In the genomic region with DNA sequence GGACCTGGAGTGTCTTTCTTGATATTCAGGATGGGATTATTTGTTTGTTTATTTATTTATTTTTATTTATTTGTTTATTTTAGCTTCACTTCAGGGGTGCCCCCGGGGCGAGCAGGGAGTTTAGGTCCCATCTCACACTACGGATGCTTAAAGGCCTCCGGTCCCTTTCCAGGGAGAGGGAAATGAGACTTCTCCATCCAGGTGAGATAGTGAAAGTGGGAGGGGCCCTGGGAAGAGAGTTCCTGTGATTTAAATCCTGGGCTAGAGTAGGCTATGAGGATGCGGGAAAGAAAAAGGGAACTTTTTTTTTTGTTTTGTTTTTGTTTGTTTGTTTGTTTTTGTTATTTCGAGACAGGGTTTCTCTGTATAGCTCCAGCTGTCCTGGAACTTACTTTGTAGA, we compare ENCODE assay signal across 7 mouse cellular contexts. TPM values are rescaled to one million over a fixed set of nuclear protein-coding genes. Genes with fewer than 3 reads are reported as not detected.
DNase-seq lines count a peak whose midpoint lies in the region; ATAC-seq and TF ChIP-seq lines count a peak whose summit lies in the region.

No protein-coding gene starts in this region.

- H3K9ac ChIP-seq in neural tube, embryonic 11.5 days (ENCODE audit: low read length) = peak overlapping the region; percentile 1; the same call in 1 of the 2 replicates
- H3K9ac ChIP-seq in forebrain, embryonic 14.5 days (ENCODE audit: low read length) = peak overlapping the region; percentile 61
- peak overlapping the region; percentile 70 for H3K9ac ChIP-seq in liver, adult 2 months (ENCODE audit: low read depth, low read length)
- H3K9ac ChIP-seq in stomach, embryonic 16.5 days (ENCODE audit: low read length) = peak overlapping the region; percentile 74

- no peaks in the 10 kb centered on the region for H3K36me3 ChIP-seq in neural tube, embryonic 11.5 days (ENCODE audit: control insufficient read depth, insufficient read depth, low read length)
- 0 out of 2 replicates have a peak, but pooled peaks cover 2% of the 10 kb centered on the region for H3K36me3 ChIP-seq in forebrain, embryonic 14.5 days (ENCODE audit: control insufficient read depth, insufficient read depth, low read length)
- peaks cover 7% of the 10 kb centered on the region; the same call in 1 of the 2 replicates for H3K36me3 ChIP-seq in liver, adult 2 months (ENCODE audit: control insufficient read depth, insufficient read depth, low read length)
- no peaks in the 10 kb centered on the region for H3K36me3 ChIP-seq in stomach, embryonic 16.5 days (ENCODE audit: control insufficient read depth, insufficient read depth, low read length)

- TF ChIP-seq POLR2A in liver, adult 2 months (IDR thresholded peaks at IDR 0.05; ENCODE audit: extremely low read depth, insufficient read depth, low read length) = no peak

- no peak for DNase-seq in neural tube, embryonic 11.5 days (ENCODE audit: low spot score)
- DNase-seq in neural tube, embryonic 10.5 days (ENCODE audit: extremely low spot score, low spot score) = no peak
- DNase-seq in forebrain, embryonic 14.5 days (ENCODE audit: low spot score) = no peak
- no peak for DNase-seq in liver, adult 2 months (ENCODE audit: extremely low read depth, low read depth, low spot score)
- no peak for DNase-seq in adrenal gland, adult 2 months

- no peaks in the 10 kb centered on the region; the same call in 1 of the 2 replicates for H3K79me2 ChIP-seq in liver, adult 2 months (ENCODE audit: control insufficient read depth, insufficient read depth, low read length)

- ATAC-seq in neural tube, embryonic 11.5 days (ENCODE audit: insufficient read depth, low FRiP score, low TSS enrichment) = no peak
- ATAC-seq in forebrain, embryonic 14.5 days = peak; percentile 24; the same call in 1 of the 2 replicates
- no peak for ATAC-seq in stomach, embryonic 16.5 days (ENCODE audit: insufficient read depth, low FRiP score)
- ATAC-seq in monocyte, adult 5-6 weeks (replicated peaks; ENCODE audit: insufficient number of reproducible peaks, low FRiP score, low TSS enrichment, poor library complexity, severe bottlenecking) = no peak

- 42% methylated on average over 6 of the region's 6 CpGs for WGBS in neural tube, embryonic 11.5 days
- 31% methylated on average over 6 of the region's 6 CpGs for WGBS in forebrain, embryonic 14.5 days
- 13% methylated on average over 6 of the region's 6 CpGs for WGBS in liver, adult 2 months
- 19% methylated on average over 6 of the region's 6 CpGs for WGBS in stomach, embryonic 16.5 days

- H3K4me2 ChIP-seq in neural tube, embryonic 11.5 days (ENCODE audit: low read depth) = peak overlapping the region; percentile 41
- H3K4me2 ChIP-seq in forebrain, embryonic 14.5 days (ENCODE audit: low read length) = peak overlapping the region; percentile 63
- H3K4me2 ChIP-seq in stomach, embryonic 16.5 days (ENCODE audit: low read depth, low read length) = peak overlapping the region; percentile 74

- no peak overlapping the region for H3K27ac ChIP-seq in neural tube, embryonic 11.5 days (ENCODE audit: low read depth, low read length)
- no peak overlapping the region for H3K27ac ChIP-seq in forebrain, embryonic 14.5 days (ENCODE audit: low read depth, low read length)
- peak overlapping the region; percentile 53; the same call in 1 of the 2 replicates for H3K27ac ChIP-seq in liver, adult 2 months (replicated peaks; ENCODE audit: insufficient read depth, low read depth, low read length)
- H3K27ac ChIP-seq in stomach, embryonic 16.5 days (ENCODE audit: low read length) = peak overlapping the region; percentile 76

- no peaks in the 10 kb centered on the region for H3K9me3 ChIP-seq in neural tube, embryonic 11.5 days (ENCODE audit: control insufficient read depth, low read length)
- no peaks in the 10 kb centered on the region for H3K9me3 ChIP-seq in forebrain, embryonic 14.5 days (replicated peaks; ENCODE audit: control insufficient read depth, low read length)
- H3K9me3 ChIP-seq in stomach, embryonic 16.5 days (replicated peaks; ENCODE audit: control insufficient read depth, low read length) = no peaks in the 10 kb centered on the region

- no peaks in the 10 kb centered on the region for H3K4me1 ChIP-seq in neural tube, embryonic 11.5 days (ENCODE audit: control insufficient read depth, insufficient read depth, low read length)
- H3K4me1 ChIP-seq in forebrain, embryonic 14.5 days (ENCODE audit: control insufficient read depth, insufficient read depth, low read length) = peaks cover 2% of the 10 kb centered on the region; the same call in 1 of the 2 replicates
- peaks cover 9% of the 10 kb centered on the region for H3K4me1 ChIP-seq in liver, adult 2 months (ENCODE audit: control insufficient read depth, insufficient read depth, low read length)
- peaks cover 13% of the 10 kb centered on the region for H3K4me1 ChIP-seq in stomach, embryonic 16.5 days (ENCODE audit: control insufficient read depth, insufficient read depth, low read length)

- H3K4me3 ChIP-seq in neural tube, embryonic 11.5 days (ENCODE audit: low read depth, low read length) = peak overlapping the region; percentile 30
- peak overlapping the region; percentile 41 for H3K4me3 ChIP-seq in forebrain, embryonic 14.5 days (ENCODE audit: low read depth, low read length)
- peak overlapping the region; percentile 68 for H3K4me3 ChIP-seq in liver, adult 2 months (ENCODE audit: insufficient read depth, low read depth, low read length)
- H3K4me3 ChIP-seq in stomach, embryonic 16.5 days (replicated peaks; ENCODE audit: low read length) = peak overlapping the region; percentile 64

- no peaks in the 10 kb centered on the region for H3K27me3 ChIP-seq in neural tube, embryonic 11.5 days (ENCODE audit: control insufficient read depth, insufficient read depth, low read length)
- H3K27me3 ChIP-seq in forebrain, embryonic 14.5 days (replicated peaks; ENCODE audit: control insufficient read depth, insufficient read depth, low read length) = no peaks in the 10 kb centered on the region
- no peaks in the 10 kb centered on the region for H3K27me3 ChIP-seq in liver, adult 2 months (ENCODE audit: control insufficient read depth, insufficient read depth, low read length)
- H3K27me3 ChIP-seq in stomach, embryonic 16.5 days (ENCODE audit: control insufficient read depth, insufficient read depth, low read length) = no peaks in the 10 kb centered on the region

- no peak for TF ChIP-seq CTCF in liver, adult 2 months (IDR thresholded peaks at IDR 0.05; ENCODE audit: low read depth, low read length)

RNA-seq across cellular contexts. Expression of gene Prr13, which starts 0.6 kb away (rescaled TPM):
- 80.9 and 88.6 TPM in 2 replicates for polyA plus RNA-seq in neural tube, embryonic 11.5 days (2014; fragmentation: Nextera tagmentation; extraction: Ambion mirVana)
- polyA plus RNA-seq in forebrain, embryonic 14.5 days (2014; fragmentation: Nextera tagmentation; extraction: Ambion mirVana) = 103 and 116 TPM in 2 replicates
- total RNA-seq in liver, adult 2 months (2014; rRNA removed) = 7.3 and 11.1 TPM in 2 replicates
- 93.4 and 98.3 TPM in 2 replicates for polyA plus RNA-seq in liver, adult 2 months (2012; rRNA removed)
- 131 and 157 TPM in 2 replicates for polyA plus RNA-seq in stomach, embryonic 16.5 days (2015; fragmentation: Nextera tagmentation; extraction: Ambion mirVana)
- 233 to 280 TPM (median 259 TPM) in 3 replicates for total RNA-seq in monocyte, adult 5-6 weeks (2017)
- total RNA-seq in adrenal gland, adult 2 months (2021) = 100 to 1,000 TPM; 105 to 197 TPM
- polyA plus RNA-seq in adrenal gland, adult 2 months (2012; rRNA removed) = 213 and 313 TPM in 2 replicates

RNA-seq across cellular contexts. Expression of gene Pcbp2, which starts 11.0 kb away (rescaled TPM):
- 220 and 232 TPM in 2 replicates for polyA plus RNA-seq in neural tube, embryonic 11.5 days (2014; fragmentation: Nextera tagmentation; extraction: Ambion mirVana)
- polyA plus RNA-seq in forebrain, embryonic 14.5 days (2014; fragmentation: Nextera tagmentation; extraction: Ambion mirVana) = 187 and 226 TPM in 2 replicates
- total RNA-seq in liver, adult 2 months (2014; rRNA removed) = 112 and 189 TPM in 2 replicates
- polyA plus RNA-seq in liver, adult 2 months (2012; rRNA removed) = 261 and 273 TPM in 2 replicates
- polyA plus RNA-seq in stomach, embryonic 16.5 days (2015; fragmentation: Nextera tagmentation; extraction: Ambion mirVana) = 166 TPM in 2 replicates
- total RNA-seq in monocyte, adult 5-6 weeks (2017) = 106 to 183 TPM (median 119 TPM) in 3 replicates
- total RNA-seq in adrenal gland, adult 2 months (2021) = 100 to 1,000 TPM; 641 to 760 TPM
- 388 and 545 TPM in 2 replicates for polyA plus RNA-seq in adrenal gland, adult 2 months (2012; rRNA removed)

RNA-seq across cellular contexts. Expression of gene Amhr2, which starts 14.2 kb away (rescaled TPM):
- polyA plus RNA-seq in neural tube, embryonic 11.5 days (2014; fragmentation: Nextera tagmentation; extraction: Ambion mirVana) = 0.53 TPM in 1 of 2 replicates, not detected in the other
- polyA plus RNA-seq in forebrain, embryonic 14.5 days (2014; fragmentation: Nextera tagmentation; extraction: Ambion mirVana) = 0.11 and 0.25 TPM in 2 replicates
- total RNA-seq in liver, adult 2 months (2014; rRNA removed) = 0.07 and 0.09 TPM in 2 replicates
- polyA plus RNA-seq in liver, adult 2 months (2012; rRNA removed) = 0.40 and 0.49 TPM in 2 replicates
- 0.68 and 2.5 TPM in 2 replicates for polyA plus RNA-seq in stomach, embryonic 16.5 days (2015; fragmentation: Nextera tagmentation; extraction: Ambion mirVana)
- 0.86 TPM in 1 of 3 replicates, not detected in the others for total RNA-seq in monocyte, adult 5-6 weeks (2017)
- total RNA-seq in adrenal gland, adult 2 months (2021) = 1 to 10 TPM; 1.0 to 1.6 TPM
- polyA plus RNA-seq in adrenal gland, adult 2 months (2012; rRNA removed) = 1.3 and 2.5 TPM in 2 replicates

RNA-seq across cellular contexts. Expression of gene Gm10337, which starts 44.1 kb away (rescaled TPM):
- polyA plus RNA-seq in neural tube, embryonic 11.5 days (2014; fragmentation: Nextera tagmentation; extraction: Ambion mirVana) = 4.1 and 10.3 TPM in 2 replicates
- 13.4 TPM in 1 of 2 replicates, not detected in the other for polyA plus RNA-seq in forebrain, embryonic 14.5 days (2014; fragmentation: Nextera tagmentation; extraction: Ambion mirVana)
- not detected in 2 replicates for total RNA-seq in liver, adult 2 months (2014; rRNA removed)
- not detected in 2 replicates for polyA plus RNA-seq in liver, adult 2 months (2012; rRNA removed)
- polyA plus RNA-seq in stomach, embryonic 16.5 days (2015; fragmentation: Nextera tagmentation; extraction: Ambion mirVana) = not detected in 2 replicates
- total RNA-seq in monocyte, adult 5-6 weeks (2017) = not detected in 3 replicates
- not detected for total RNA-seq in adrenal gland, adult 2 months (2021)
- polyA plus RNA-seq in adrenal gland, adult 2 months (2012; rRNA removed) = not detected in 2 replicates

RNA-seq across cellular contexts. Expression of gene Sp1, which starts 53.4 kb away (rescaled TPM):
- polyA plus RNA-seq in neural tube, embryonic 11.5 days (2014; fragmentation: Nextera tagmentation; extraction: Ambion mirVana) = 10.4 and 11.1 TPM in 2 replicates
- polyA plus RNA-seq in forebrain, embryonic 14.5 days (2014; fragmentation: Nextera tagmentation; extraction: Ambion mirVana) = 6.6 and 7.0 TPM in 2 replicates
- 16.7 and 18.2 TPM in 2 replicates for total RNA-seq in liver, adult 2 months (2014; rRNA removed)
- polyA plus RNA-seq in liver, adult 2 months (2012; rRNA removed) = 7.3 and 7.6 TPM in 2 replicates
- 9.5 and 10.3 TPM in 2 replicates for polyA plus RNA-seq in stomach, embryonic 16.5 days (2015; fragmentation: Nextera tagmentation; extraction: Ambion mirVana)
- 66.1 to 99.7 TPM (median 74.8 TPM) in 3 replicates for total RNA-seq in monocyte, adult 5-6 weeks (2017)
- total RNA-seq in adrenal gland, adult 2 months (2021) = 10 to 100 TPM; 71.7 to 72.1 TPM
- polyA plus RNA-seq in adrenal gland, adult 2 months (2012; rRNA removed) = 8.5 and 11.1 TPM in 2 replicates

Comparison
In these comparisons a context has a peak if more than half of its experiments do, and no peak if none do; other contexts are left out.
1. H3K27ac ChIP-seq: peak in liver, adult 2 months (single experiment) and stomach, embryonic 16.5 days (single experiment); none in neural tube, embryonic 11.5 days (single experiment) and forebrain, embryonic 14.5 days (single experiment).
2. H3K9ac ChIP-seq: peak in every context shown above with its lines; median percentile 74 in stomach, embryonic 16.5 days; 70 in liver, adult 2 months; 61 in forebrain, embryonic 14.5 days; 1 in neural tube, embryonic 11.5 days.
3. Peak in every context shown above with its lines, with median percentiles within 50 percentile points of each other: H3K4me2 ChIP-seq and H3K4me3 ChIP-seq.